Mouse (Mus musculus) CH12.LX (cell line): ENCODE results near the gene Gfy. TPM values are rescaled to one million over a fixed set of nuclear protein-coding genes. Genes with fewer than 3 reads are reported as not detected.

ENCODE experiments used
- DNase-seq: peaks from one replicate; pipeline ENCODE4 v3.0.0-alpha.2; 2013; ENCODE audit errors: extremely low read depth
- H3K27ac ChIP-seq: 2 replicates; pipeline ENCODE4 v1.5.1; 2012; ENCODE audit warnings: low read depth, mild to moderate bottlenecking, control low read depth, moderate library complexity; ENCODE audit not compliant: insufficient read depth
- H3K27me3 ChIP-seq: replicated peaks from 2 replicates; pipeline ENCODE3; 2012; ENCODE audit warnings: inconsistent platforms
- H3K36me3 ChIP-seq, 2 experiments: replicated peaks in 1 of 2; 2 replicates each; pipeline versions ENCODE3 to v1.6.1; 2012; ENCODE audit warnings: inconsistent platforms in 1 of 2, low read length in 1 of 2, mild to moderate bottlenecking in 1 of 2, mixed read lengths in 1 of 2, moderate library complexity in 1 of 2; ENCODE audit not compliant: control insufficient read depth in 1 of 2, insufficient read depth in 1 of 2
- H3K4me1 ChIP-seq, 2 experiments: 2 replicates each; pipeline ENCODE4 v1.6.1; 2012; ENCODE audit warnings: inconsistent platforms in 1 of 2, moderate library complexity in 1 of 2; ENCODE audit not compliant: insufficient read depth in 2 of 2, control insufficient read depth in 1 of 2
- H3K4me2 ChIP-seq: 2 replicates; pipeline ENCODE4 v1.6.1; 2012; ENCODE audit warnings: low read depth, mild to moderate bottlenecking, control low read depth; ENCODE audit not compliant: poor library complexity, insufficient read depth, severe bottlenecking
- H3K4me3 ChIP-seq, 3 experiments: fragments of 150-350 bp in 1 of 3; sonication (generic) in 1 of 3; replicated peaks in 1 of 3; 2 replicates each; pipeline versions ENCODE3 to v1.5.1; 2011 to 2012; ENCODE audit warnings: low read depth in 2 of 3, low read length in 2 of 3, mild to moderate bottlenecking in 2 of 3, moderate library complexity in 2 of 3, control low read depth in 1 of 3, improper control_type of control experiment in 1 of 3, inconsistent platforms in 1 of 3, mixed read lengths in 1 of 3; ENCODE audit not compliant: poor library complexity in 1 of 3
- H3K79me2 ChIP-seq: replicated peaks from 2 replicates; pipeline ENCODE4 v1.6.1; 2012; ENCODE audit warnings: mild to moderate bottlenecking, moderate library complexity; ENCODE audit not compliant: control insufficient read depth, poor library complexity, insufficient read depth, severe bottlenecking; ENCODE audit errors: extremely low read depth
- H3K9ac ChIP-seq: 2 replicates; pipeline ENCODE4 v1.6.1; 2012; ENCODE audit warnings: low read depth, mild to moderate bottlenecking, control low read depth, moderate library complexity; ENCODE audit not compliant: insufficient read depth
- H3K9me3 ChIP-seq: replicated peaks from 2 replicates; pipeline ENCODE3; 2012; ENCODE audit warnings: low read length, inconsistent platforms, mixed read lengths
- CHD2 ChIP-seq: IDR thresholded peaks from 2 replicates; pipeline ENCODE4 v1.6.1; 2011; ENCODE audit warnings: low read length, improper control_type of control experiment
- CTCF ChIP-seq, 2 experiments: IDR thresholded peaks in 1 of 2; conservative IDR thresholded peaks in 1 of 2; 2 replicates each; pipeline ENCODE4 v1.5.1; 2011 to 2012; ENCODE audit warnings: low read depth in 2 of 2, low read length in 2 of 2, improper control_type of control experiment in 1 of 2, inconsistent platforms in 1 of 2, mild to moderate bottlenecking in 1 of 2, moderate library complexity in 1 of 2
- E2F4 ChIP-seq: IDR thresholded peaks from 2 replicates; pipeline ENCODE4 v1.6.1; 2011; ENCODE audit warnings: low read depth, low read length, improper control_type of control experiment; ENCODE audit not compliant: insufficient replicate concordance
- EP300 ChIP-seq: IDR thresholded peaks from 2 replicates; pipeline ENCODE4 v1.6.1; 2011; ENCODE audit warnings: low read length, improper control_type of control experiment
- JUND ChIP-seq: conservative IDR thresholded peaks from 2 replicates; pipeline ENCODE4 v1.6.1; 2011; ENCODE audit warnings: low read depth, low read length, improper control_type of control experiment
- MAZ ChIP-seq: IDR thresholded peaks from 2 replicates; pipeline ENCODE4 v1.6.1; 2012; ENCODE audit warnings: low read depth, mild to moderate bottlenecking, inconsistent platforms, low read length, improper control_type of control experiment, moderate library complexity
- MXI1 ChIP-seq: IDR thresholded peaks from 2 replicates; pipeline ENCODE4 v1.6.1; 2011; ENCODE audit warnings: mild to moderate bottlenecking, low read depth, low read length, improper control_type of control experiment
- MYC ChIP-seq: IDR thresholded peaks from 2 replicates; pipeline ENCODE4 v1.6.1; 2011; ENCODE audit warnings: low read depth, mild to moderate bottlenecking, improper control_type of control experiment, low read length
- NRF1 ChIP-seq: IDR thresholded peaks from 2 replicates; pipeline ENCODE4 v1.6.1; 2014; ENCODE audit warnings: low read depth, mild to moderate bottlenecking, inconsistent platforms, low read length, improper control_type of control experiment, moderate library complexity
- POLR2A ChIP-seq: IDR thresholded peaks from 2 replicates; pipeline ENCODE4 v1.6.1; 2011; ENCODE audit warnings: low read depth, mild to moderate bottlenecking, improper control_type of control experiment, low read length
- RAD21 ChIP-seq: IDR thresholded peaks from 2 replicates; pipeline ENCODE4 v1.6.1; 2011; ENCODE audit warnings: low read depth, mild to moderate bottlenecking, low read length, improper control_type of control experiment, moderate library complexity
- RCOR1 ChIP-seq: conservative IDR thresholded peaks from 2 replicates; pipeline ENCODE4 v1.6.1; 2012; ENCODE audit warnings: low read depth, mild to moderate bottlenecking, inconsistent platforms, low read length, improper control_type of control experiment
- USF1 ChIP-seq: IDR thresholded peaks from 2 replicates; pipeline ENCODE4 v1.6.1; 2014; ENCODE audit warnings: low read depth, mild to moderate bottlenecking, inconsistent platforms, low read length, improper control_type of control experiment
- ZC3H11A ChIP-seq: IDR thresholded peaks from 2 replicates; pipeline ENCODE4 v1.6.1; 2012; ENCODE audit warnings: low read depth, mild to moderate bottlenecking, inconsistent platforms, low read length, improper control_type of control experiment
- ZMIZ1 ChIP-seq: IDR thresholded peaks from 2 replicates; pipeline ENCODE4 v1.6.1; 2012; ENCODE audit warnings: low read depth, mild to moderate bottlenecking, inconsistent platforms, low read length, improper control_type of control experiment
- ZNF384 ChIP-seq: IDR thresholded peaks from 2 replicates; pipeline ENCODE4 v1.6.1; 2012; ENCODE audit warnings: low read depth, low read length, improper control_type of control experiment, inconsistent platforms
- dilution Hi-C: fragments of 300-500 bp; cut with MboI; formaldehyde crosslinking; loops from 2 replicates; pipeline ENCODE4 v1.14.3; 2020; ENCODE audit warnings: low sequenced_read_pairs; ENCODE audit not compliant: extremely low pct_unique_long_range_greater_than_20kb, extremely low pct_ligation_motif_present
- in situ Hi-C: fragments of 300-500 bp; cut with MboI; formaldehyde crosslinking; loops from 3 replicates; pipeline ENCODE4 v1.14.3; 2019; ENCODE audit warnings: low sequenced_read_pairs, low pct_ligation_motif_present, low pct_unique_long_range_greater_than_20kb, mixed read lengths
- polyA plus RNA-seq: library from polyadenylated mRNA; unstranded; fragments of >175 nt; gene quantifications from 2 replicates; pipeline ENCODE4 v1.2.1, GENCODE M21; 2012; ENCODE audit warnings: low read depth; ENCODE audit not compliant: insufficient read length
- total RNA-seq, 2 experiments: library from RNA; depleted of rRNA; stranded (reverse); fragments of 300-350 nt in 1 of 2; fragments of >200 nt in 1 of 2; gene quantifications; 2 replicates each; pipeline ENCODE4 v1.2.3; 2012 to 2014

Gene Gfy
- total and polyA plus RNA-seq, 3 experiments = not detected

DNA sequence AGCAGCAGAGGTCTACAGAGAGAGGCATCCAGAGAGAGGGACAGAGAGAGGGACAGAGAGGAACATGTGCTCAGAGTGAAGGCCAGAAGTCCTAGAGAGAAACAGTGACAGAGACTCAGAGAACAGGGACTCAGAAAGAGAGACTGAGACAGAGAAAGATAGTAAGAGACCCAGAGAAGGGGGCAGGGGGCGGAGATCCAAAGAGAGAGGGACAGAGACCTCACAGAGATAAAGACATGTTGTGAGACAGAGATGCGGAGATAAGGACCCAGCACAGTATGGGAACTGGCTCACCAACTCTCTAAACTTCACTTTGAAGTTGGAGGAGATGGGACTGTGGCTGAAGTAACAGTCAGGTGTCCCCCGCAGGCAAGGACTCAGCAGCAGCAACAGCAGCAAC lies 44.0 kb downstream of the Gfy start:
- TF ChIP-seq POLR2A (no peak), ZMIZ1 (no peak), CTCF (conservative IDR thresholded peaks at IDR 0.05 in 1 of 2, IDR thresholded peaks at IDR 0.05 in 1 of 2; ENCODE audit: low read depth in 2 of 2, low read length in 2 of 2) (no peak)
- Histone ChIP-seq H3K9me3 (peaks cover 3% of the 10 kb centered on the region), H3K27me3 (no peaks in the 10 kb centered on the region), H3K36me3 (peaks cover 0 to 26% of the 10 kb centered on the region in 2 experiments), H3K9ac (peak overlapping the region; percentile 86; the same call in 1 of the 2 replicates), H3K4me3 (peak overlapping the region; percentile 37 to 76 (median 67)), H3K27ac (no peak overlapping the region), H3K79me2 (no peaks in the 10 kb centered on the region), H3K4me1 (peaks cover 5 to 25% of the 10 kb centered on the region in 2 experiments), H3K4me2 (peak overlapping the region; percentile 72)
- DNase-seq = no peak
- in situ Hi-C loops = no loop called here
- dilution Hi-C loops = no loop called here

DNA sequence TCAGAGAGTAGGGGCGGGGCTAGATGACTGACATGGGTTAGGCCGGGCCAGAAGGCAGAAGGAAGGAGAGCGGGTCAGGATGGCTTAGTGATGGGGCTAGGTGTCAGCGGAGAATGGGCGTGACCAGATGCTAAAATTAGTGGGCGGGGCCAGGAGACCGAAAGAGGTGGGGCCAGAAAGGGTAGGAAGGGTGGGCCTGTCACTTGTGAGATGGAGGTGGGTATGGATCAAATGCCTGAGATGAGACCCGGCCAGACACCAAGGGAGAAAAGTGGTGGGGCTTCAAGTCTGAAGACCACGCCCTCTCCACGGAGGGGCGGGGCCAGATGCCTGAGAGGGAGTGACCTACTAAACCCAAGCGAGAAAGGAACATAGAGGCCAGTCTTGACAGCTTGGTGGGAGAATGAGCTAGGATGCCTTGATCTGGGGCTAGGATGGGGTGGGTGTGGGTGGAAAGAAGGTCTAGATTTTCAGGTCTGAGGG lies 44.8 kb downstream of the Gfy start:
- H3K27ac ChIP-seq = no peak overlapping the region
- dilution Hi-C loops = no loop called here

DNA sequence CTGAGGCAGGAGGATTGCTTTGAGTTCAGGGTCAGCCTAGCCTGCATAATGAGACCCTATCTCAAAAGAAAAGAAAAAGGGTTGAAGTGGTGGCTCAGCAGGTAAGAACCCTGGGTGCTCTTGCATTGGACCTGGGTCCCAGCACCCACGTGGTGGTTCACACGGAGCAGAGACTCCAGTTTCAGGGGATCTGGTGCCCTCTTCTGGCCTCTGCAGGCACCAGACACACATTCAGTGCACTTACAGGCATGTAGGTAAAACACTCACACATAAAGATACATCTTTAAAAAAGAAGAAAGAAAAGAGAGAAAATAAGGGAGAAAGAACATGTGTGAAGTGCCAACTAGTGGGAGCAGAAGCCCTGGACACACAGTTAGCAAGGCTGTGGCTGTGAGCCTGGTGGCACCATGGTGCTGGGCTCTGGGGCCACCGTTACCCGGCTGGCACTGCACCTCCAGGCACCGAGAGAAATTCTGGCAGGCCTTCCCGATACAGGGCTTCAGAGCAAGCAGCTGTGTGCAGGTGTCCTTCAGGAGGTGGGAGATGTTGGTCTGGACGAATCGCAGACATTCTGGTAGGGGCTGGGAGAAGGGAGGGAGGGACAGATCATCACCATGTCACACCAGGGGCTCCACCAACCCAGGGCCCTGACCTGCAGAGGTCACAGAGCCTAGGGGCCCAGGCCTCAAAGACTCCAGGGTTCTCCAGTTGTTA lies 45.8 kb downstream of the Gfy start:
- H3K4me3 ChIP-seq = no peak overlapping the region
- dilution Hi-C loops = no loop called here
- no peaks in the 10 kb centered on the region for H3K79me2 ChIP-seq
- H3K4me1 ChIP-seq = peaks cover 7 to 30% of the 10 kb centered on the region in 2 experiments
- no peaks in the 10 kb centered on the region for H3K27me3 ChIP-seq
- in situ Hi-C loops = no loop called here
- no peak overlapping the region for H3K27ac ChIP-seq
- peaks cover 3% of the 10 kb centered on the region for H3K9me3 ChIP-seq
- no peak overlapping the region for H3K4me2 ChIP-seq
- no peak overlapping the region for H3K9ac ChIP-seq
- H3K36me3 ChIP-seq = peaks cover 0 to 23% of the 10 kb centered on the region in 2 experiments
- TF ChIP-seq CTCF (conservative IDR thresholded peaks at IDR 0.05 in 1 of 2, IDR thresholded peaks at IDR 0.05 in 1 of 2; ENCODE audit: low read depth in 2 of 2, low read length in 2 of 2) (peak in 1 of 2 experiments; percentile 42; a peak in 2 of 4 replicates), ZNF384 (no peak), POLR2A (no peak)
- no peak for DNase-seq

More for the DNA sequence above, 44.8 kb downstream of the Gfy start:
- no peak overlapping the region for H3K9ac ChIP-seq
- peak; percentile 65 for DNase-seq
- no peak for TF ChIP-seq MYC
- TF ChIP-seq E2F4 = no peak
- no peak for TF ChIP-seq USF1
- no peak for TF ChIP-seq NRF1
- no peak for TF ChIP-seq ZNF384
- no peak for TF ChIP-seq EP300
- no peak for TF ChIP-seq RCOR1
- TF ChIP-seq MAZ = no peak
- no peak for TF ChIP-seq CHD2
- TF ChIP-seq ZC3H11A = no peak
- no peak for TF ChIP-seq RAD21
- no peak for TF ChIP-seq JUND
- no peak for TF ChIP-seq MXI1
- TF ChIP-seq, all 38 proteins: peak for 0
- H3K4me1 ChIP-seq = peaks cover 7 to 28% of the 10 kb centered on the region in 2 experiments
- H3K36me3 ChIP-seq = peaks cover 0 to 23% of the 10 kb centered on the region in 2 experiments
- in situ Hi-C loops = no loop called here
- no peak overlapping the region for H3K4me2 ChIP-seq
- no peak overlapping the region for H3K4me3 ChIP-seq
- H3K79me2 ChIP-seq = no peaks in the 10 kb centered on the region
- H3K9me3 ChIP-seq = peaks cover 3% of the 10 kb centered on the region
- no peaks in the 10 kb centered on the region for H3K27me3 ChIP-seq
